Mouse (Mus musculus): ENCODE data around the gene Ctbs. TPM values are rescaled to one million over a fixed set of nuclear protein-coding genes. Genes with fewer than 3 reads are reported as not detected.

The Ctbs gene
- total RNA-seq, 1 experiment: 10.4 TPM

DNA sequence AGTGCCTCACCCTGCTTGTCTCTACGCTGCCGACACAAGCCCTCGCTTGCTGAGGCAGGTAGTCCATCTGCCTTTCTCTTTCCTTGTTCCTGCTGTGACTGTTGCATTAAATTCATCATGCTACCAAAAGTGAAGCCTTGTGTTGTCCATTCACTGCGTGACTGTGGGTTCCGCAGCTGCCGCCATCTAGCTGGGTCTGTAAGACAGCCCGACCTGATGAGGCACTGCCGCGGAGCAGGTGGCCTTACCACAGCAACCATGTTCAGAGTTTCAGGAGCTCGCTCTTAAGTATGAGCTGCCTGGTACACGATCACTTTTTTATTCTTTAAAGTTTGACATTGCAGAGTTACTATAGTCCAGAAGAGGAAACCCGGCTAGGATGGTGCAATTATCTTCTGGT is 9.6 kb upstream of the Ctbs start:
- Histone ChIP-seq H3K4me1 (ENCODE audit: control insufficient read depth in 2 of 2, insufficient read depth in 2 of 2, low read length in 2 of 2, poor library complexity in 1 of 2) (no peaks in the 10 kb centered on the region), H3K36me3 (ENCODE audit: control insufficient read depth, insufficient read depth, low read length, poor library complexity, severe bottlenecking) (peaks cover 15% of the 10 kb centered on the region), H3K27ac (ENCODE audit: insufficient read depth, low read depth, low read length, poor library complexity, severe bottlenecking) (no peak overlapping the region), H3K9ac (ENCODE audit: insufficient read depth, low read depth, low read length, poor library complexity, severe bottlenecking) (no peak overlapping the region), H3K9me3 (ENCODE audit: control insufficient read depth, insufficient read depth, low read depth, low read length) (no peaks in the 10 kb centered on the region), H3K4me3 (ENCODE audit: insufficient read depth in 1 of 2, low read depth in 1 of 2, low read length in 2 of 2, poor library complexity in 1 of 2, severe bottlenecking in 1 of 2) (no peak overlapping the region)
- TF ChIP-seq ZNF384 (IDR thresholded peaks at IDR 0.05; ENCODE audit: low read depth, low read length) (no peak), HCFC1 (IDR thresholded peaks at IDR 0.05; ENCODE audit: borderline replicate concordance, insufficient read depth, low read length) (no peak), MAFK (IDR thresholded peaks at IDR 0.05; ENCODE audit: insufficient read depth, low read depth, low read length) (no peak), ZC3H11A (IDR thresholded peaks at IDR 0.05; ENCODE audit: borderline replicate concordance, low read depth, low read length) (no peak), CHD2 (IDR thresholded peaks at IDR 0.05; ENCODE audit: low read depth, low read length) (no peak)
- DNase-seq (ENCODE audit: low read depth, low spot score): no peak
- in situ Hi-C loops (cut with MboI; ENCODE audit: low sequenced_read_pairs in 2 of 2, unreplicated experiment in 2 of 2): no loop called here

DNA sequence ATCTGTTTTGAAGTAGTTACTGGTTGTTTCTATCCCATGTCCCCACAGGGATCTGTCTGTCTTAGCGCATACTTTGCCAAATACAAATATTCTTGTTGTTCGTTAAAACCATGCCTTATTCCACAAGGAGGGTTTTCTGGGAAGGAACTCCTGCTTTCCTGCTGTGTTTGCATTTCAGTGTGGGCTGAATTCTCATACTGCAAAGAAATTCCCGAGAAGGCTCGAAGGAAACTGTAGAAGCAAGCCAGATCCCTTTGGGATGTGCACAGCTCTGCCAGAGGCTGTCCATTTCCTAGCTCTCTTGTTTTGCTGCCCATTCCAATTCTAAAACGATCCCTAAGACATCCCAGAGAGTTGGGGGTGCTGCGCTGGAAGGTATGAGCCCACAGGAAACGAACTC is 9.2 kb upstream of the Ctbs start:
- no peak for TF ChIP-seq CHD2 (IDR thresholded peaks at IDR 0.05; ENCODE audit: low read depth, low read length)
- TF ChIP-seq ZNF384 (IDR thresholded peaks at IDR 0.05; ENCODE audit: low read depth, low read length): no peak
- no peak for TF ChIP-seq ZC3H11A (IDR thresholded peaks at IDR 0.05; ENCODE audit: borderline replicate concordance, low read depth, low read length)
- TF ChIP-seq HCFC1 (IDR thresholded peaks at IDR 0.05; ENCODE audit: borderline replicate concordance, insufficient read depth, low read length): no peak
- TF ChIP-seq MAFK (IDR thresholded peaks at IDR 0.05; ENCODE audit: insufficient read depth, low read depth, low read length): no peak
- Histone ChIP-seq H3K9ac (ENCODE audit: insufficient read depth, low read depth, low read length, poor library complexity, severe bottlenecking) (no peak overlapping the region), H3K4me3 (ENCODE audit: insufficient read depth in 1 of 2, low read depth in 1 of 2, low read length in 2 of 2, poor library complexity in 1 of 2, severe bottlenecking in 1 of 2) (no peak overlapping the region), H3K9me3 (ENCODE audit: control insufficient read depth, insufficient read depth, low read depth, low read length) (no peaks in the 10 kb centered on the region), H3K4me1 (ENCODE audit: control insufficient read depth in 2 of 2, insufficient read depth in 2 of 2, low read length in 2 of 2, poor library complexity in 1 of 2) (no peaks in the 10 kb centered on the region), H3K27ac (ENCODE audit: insufficient read depth, low read depth, low read length, poor library complexity, severe bottlenecking) (no peak overlapping the region), H3K36me3 (ENCODE audit: control insufficient read depth, insufficient read depth, low read length, poor library complexity, severe bottlenecking) (peaks cover 15% of the 10 kb centered on the region)
- in situ Hi-C loops (cut with MboI; ENCODE audit: low sequenced_read_pairs in 2 of 2, unreplicated experiment in 2 of 2): no loop called here
- DNase-seq (ENCODE audit: low read depth, low spot score): no peak

DNA sequence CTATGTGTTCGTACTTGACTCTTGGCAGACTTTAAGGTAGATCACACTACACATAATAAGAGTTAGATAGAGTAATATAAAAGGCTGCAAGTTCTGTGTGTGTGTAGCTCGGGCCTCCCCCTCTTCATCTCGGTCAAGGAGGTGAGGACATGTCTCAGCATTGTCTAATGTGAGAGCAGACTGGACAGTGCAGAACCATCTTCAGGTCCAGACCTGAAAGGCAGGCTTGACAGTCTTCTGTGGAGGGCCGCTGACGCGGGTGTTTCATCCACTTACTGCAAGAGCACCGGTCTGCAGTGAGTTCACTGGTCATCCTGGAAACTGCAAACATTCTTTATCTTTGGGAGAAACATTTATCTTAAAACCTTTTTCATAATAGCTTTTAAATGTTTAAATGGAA is 7.1 kb upstream of the Ctbs start:
- Histone ChIP-seq H3K4me1 (ENCODE audit: control insufficient read depth in 2 of 2, insufficient read depth in 2 of 2, low read length in 2 of 2, poor library complexity in 1 of 2) (no peaks in the 10 kb centered on the region), H3K4me3 (ENCODE audit: insufficient read depth in 1 of 2, low read depth in 1 of 2, low read length in 2 of 2, poor library complexity in 1 of 2, severe bottlenecking in 1 of 2) (no peak overlapping the region), H3K27ac (ENCODE audit: insufficient read depth, low read depth, low read length, poor library complexity, severe bottlenecking) (no peak overlapping the region), H3K36me3 (ENCODE audit: control insufficient read depth, insufficient read depth, low read length, poor library complexity, severe bottlenecking) (peaks cover 9% of the 10 kb centered on the region), H3K9me3 (ENCODE audit: control insufficient read depth, insufficient read depth, low read depth, low read length) (no peaks in the 10 kb centered on the region), H3K9ac (ENCODE audit: insufficient read depth, low read depth, low read length, poor library complexity, severe bottlenecking) (no peak overlapping the region)
- in situ Hi-C loops (cut with MboI; ENCODE audit: low sequenced_read_pairs in 2 of 2, unreplicated experiment in 2 of 2): no loop called here
- TF ChIP-seq MAFK (IDR thresholded peaks at IDR 0.05; ENCODE audit: insufficient read depth, low read depth, low read length): no peak
- TF ChIP-seq CHD2 (IDR thresholded peaks at IDR 0.05; ENCODE audit: low read depth, low read length): no peak
- TF ChIP-seq ZC3H11A (IDR thresholded peaks at IDR 0.05; ENCODE audit: borderline replicate concordance, low read depth, low read length): no peak
- no peak for DNase-seq (ENCODE audit: low read depth, low spot score)

DNA sequence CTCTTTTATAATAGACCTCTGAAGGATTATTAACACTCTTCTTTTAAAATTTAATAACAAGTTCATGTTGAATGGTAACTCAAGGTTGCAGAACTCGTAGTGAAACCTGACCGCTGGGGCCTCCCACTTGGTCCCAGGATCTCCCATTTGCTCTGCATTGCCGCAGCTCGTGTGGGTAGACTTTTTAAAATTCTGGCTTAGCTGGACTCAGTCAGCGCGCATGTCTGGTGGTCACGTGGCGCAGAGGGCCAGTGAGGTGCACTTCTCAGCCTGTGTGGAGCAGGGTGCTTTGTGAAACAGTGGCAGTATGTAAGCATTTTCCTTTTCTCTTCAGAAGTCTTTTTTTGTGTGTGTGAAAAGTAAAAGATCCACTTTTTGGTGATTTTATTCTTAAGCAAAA is 6.7 kb upstream of the Ctbs start:
- no peaks in the 10 kb centered on the region for H3K9me3 ChIP-seq (ENCODE audit: control insufficient read depth, insufficient read depth, low read depth, low read length)
- in situ Hi-C loops (cut with MboI; ENCODE audit: low sequenced_read_pairs in 2 of 2, unreplicated experiment in 2 of 2): no loop called here
- TF ChIP-seq CHD2 (IDR thresholded peaks at IDR 0.05; ENCODE audit: low read depth, low read length): no peak
- no peak for TF ChIP-seq MAFK (IDR thresholded peaks at IDR 0.05; ENCODE audit: insufficient read depth, low read depth, low read length)
- TF ChIP-seq ZC3H11A (IDR thresholded peaks at IDR 0.05; ENCODE audit: borderline replicate concordance, low read depth, low read length): no peak
- TF ChIP-seq HCFC1 (IDR thresholded peaks at IDR 0.05; ENCODE audit: borderline replicate concordance, insufficient read depth, low read length): no peak
- TF ChIP-seq ZNF384 (IDR thresholded peaks at IDR 0.05; ENCODE audit: low read depth, low read length): no peak
- H3K4me3 ChIP-seq (ENCODE audit: insufficient read depth in 1 of 2, low read depth in 1 of 2, low read length in 2 of 2, poor library complexity in 1 of 2, severe bottlenecking in 1 of 2): no peak overlapping the region
- H3K36me3 ChIP-seq (ENCODE audit: control insufficient read depth, insufficient read depth, low read length, poor library complexity, severe bottlenecking): peaks cover 7% of the 10 kb centered on the region
- DNase-seq (ENCODE audit: low read depth, low spot score): no peak
- no peak overlapping the region for H3K27ac ChIP-seq (ENCODE audit: insufficient read depth, low read depth, low read length, poor library complexity, severe bottlenecking)
- H3K4me1 ChIP-seq (ENCODE audit: control insufficient read depth in 2 of 2, insufficient read depth in 2 of 2, low read length in 2 of 2, poor library complexity in 1 of 2): no peaks in the 10 kb centered on the region
- H3K9ac ChIP-seq (ENCODE audit: insufficient read depth, low read depth, low read length, poor library complexity, severe bottlenecking): no peak overlapping the region

DNA sequence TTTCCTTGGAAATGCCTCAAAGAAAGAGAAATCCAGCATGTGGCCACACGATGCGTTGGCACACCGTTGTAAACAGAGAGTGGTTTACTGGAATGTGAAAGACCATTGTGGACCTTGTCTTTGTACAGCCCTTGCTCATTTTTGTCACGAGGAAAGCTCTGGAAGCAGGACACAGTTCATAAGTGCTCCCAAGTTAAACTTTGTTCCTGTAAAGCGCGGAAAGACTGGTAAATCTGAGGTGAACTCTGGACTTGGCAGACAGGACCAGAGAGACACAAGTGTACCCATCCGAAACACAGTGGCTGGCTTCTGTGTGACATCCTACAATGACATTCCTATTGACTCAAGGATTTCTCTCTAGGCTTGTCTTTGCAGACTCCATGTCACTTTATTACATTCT is 6.2 kb upstream of the Ctbs start:
- H3K36me3 ChIP-seq (ENCODE audit: control insufficient read depth, insufficient read depth, low read length, poor library complexity, severe bottlenecking): peaks cover 4% of the 10 kb centered on the region
- no peak for DNase-seq (ENCODE audit: low read depth, low spot score)
- H3K4me1 ChIP-seq (ENCODE audit: control insufficient read depth in 2 of 2, insufficient read depth in 2 of 2, low read length in 2 of 2, poor library complexity in 1 of 2): no peaks in the 10 kb centered on the region
- H3K9me3 ChIP-seq (ENCODE audit: control insufficient read depth, insufficient read depth, low read depth, low read length): no peaks in the 10 kb centered on the region
- no peak overlapping the region for H3K9ac ChIP-seq (ENCODE audit: insufficient read depth, low read depth, low read length, poor library complexity, severe bottlenecking)
- H3K27ac ChIP-seq (ENCODE audit: insufficient read depth, low read depth, low read length, poor library complexity, severe bottlenecking): no peak overlapping the region
- in situ Hi-C loops (cut with MboI; ENCODE audit: low sequenced_read_pairs in 2 of 2, unreplicated experiment in 2 of 2): no loop called here
- H3K4me3 ChIP-seq (ENCODE audit: insufficient read depth in 1 of 2, low read depth in 1 of 2, low read length in 2 of 2, poor library complexity in 1 of 2, severe bottlenecking in 1 of 2): no peak overlapping the region
- no peak for TF ChIP-seq CHD2 (IDR thresholded peaks at IDR 0.05; ENCODE audit: low read depth, low read length)
- TF ChIP-seq ZNF384 (IDR thresholded peaks at IDR 0.05; ENCODE audit: low read depth, low read length): no peak
- TF ChIP-seq HCFC1 (IDR thresholded peaks at IDR 0.05; ENCODE audit: borderline replicate concordance, insufficient read depth, low read length): no peak
- no peak for TF ChIP-seq MAFK (IDR thresholded peaks at IDR 0.05; ENCODE audit: insufficient read depth, low read depth, low read length)
- no peak for TF ChIP-seq ZC3H11A (IDR thresholded peaks at IDR 0.05; ENCODE audit: borderline replicate concordance, low read depth, low read length)

All from ES-E14 (cell line).